Mouse (Mus musculus) telencephalon, adult 2 months (tissue): ENCODE measurements around the gene Apom.

ENCODE experiments used
- DNase-seq: peaks from one replicate; pipeline ENCODE4 v3.0.0-alpha.2; 2011; ENCODE audit warnings: low read depth, low spot score

Apom gene

GRCm38 (mm10) chr17:35158850-35159593 lies 27.2 kb upstream of the Apom start:
- no peak for DNase-seq

DNA sequence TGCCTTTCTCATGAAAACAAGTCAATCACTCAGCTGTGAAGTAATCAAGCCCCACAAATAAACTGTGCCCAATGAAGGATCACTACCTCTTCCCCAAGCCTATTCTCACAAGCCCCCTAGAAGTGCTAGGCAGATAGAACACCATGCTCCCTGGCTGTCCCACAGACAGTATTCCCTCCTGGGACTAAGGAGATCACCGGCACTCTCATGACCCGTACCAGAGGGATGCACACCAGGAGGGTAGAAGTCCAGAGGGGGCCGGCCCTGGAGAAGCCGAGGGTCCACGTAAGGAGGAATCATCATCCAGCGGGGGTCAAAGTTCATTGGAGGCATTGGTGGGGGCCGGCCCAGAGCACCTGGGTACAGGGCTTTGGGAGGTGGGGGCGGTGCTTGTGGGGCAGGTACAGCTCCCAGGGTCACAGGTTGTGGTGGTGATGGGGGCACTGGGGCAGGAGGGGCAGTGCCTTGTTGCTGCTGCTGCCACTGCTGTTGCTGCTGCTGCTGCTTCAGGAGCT lies 25.9 kb upstream of the Apom start:
- DNase-seq: no peak

DNA sequence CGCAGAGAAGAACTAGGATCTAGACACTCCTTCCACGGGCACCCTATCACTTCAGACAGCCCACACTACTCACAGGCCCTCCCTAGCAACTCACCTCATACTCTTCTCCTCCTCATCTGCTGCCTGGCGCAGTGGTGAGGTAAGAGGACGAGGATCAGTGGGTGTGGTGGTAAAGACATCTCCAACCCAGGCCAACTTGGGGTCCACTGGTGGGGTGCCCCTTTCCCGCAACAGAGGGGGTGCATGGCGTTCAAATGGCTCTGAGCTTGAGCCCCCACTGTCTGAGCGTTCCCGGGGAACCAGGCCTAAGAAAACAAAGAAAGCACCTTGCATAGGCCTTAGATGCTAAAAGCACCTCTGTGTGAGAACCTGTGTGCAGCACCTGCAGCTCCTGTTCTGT lies 25.4 kb upstream of the Apom start:
- no peak for DNase-seq

GRCm38 (mm10) chr17:35156461-35157200 lies 24.8 kb upstream of the Apom start:
- no peak for DNase-seq

DNA sequence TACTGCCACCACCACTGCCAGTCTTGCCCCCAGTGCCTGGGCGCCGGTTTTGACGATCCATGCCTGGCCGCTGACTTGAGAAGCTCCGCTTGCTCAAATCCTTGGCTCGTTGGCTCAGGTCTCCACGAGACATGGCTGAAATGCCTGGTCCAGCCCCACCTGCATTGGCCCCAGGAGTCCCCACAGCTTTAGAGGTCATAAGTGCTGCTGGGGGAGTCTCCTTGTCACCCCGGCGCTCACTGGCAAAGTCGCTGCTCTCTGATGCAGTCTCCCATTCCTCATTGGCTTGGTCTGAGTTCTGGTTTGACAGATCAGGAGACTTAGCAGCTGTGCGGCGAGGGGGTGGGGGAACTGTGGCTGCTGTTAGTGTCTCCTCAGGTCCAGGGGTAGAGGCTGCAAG lies 23.6 kb upstream of the Apom start:
- DNase-seq: no peak

DNA sequence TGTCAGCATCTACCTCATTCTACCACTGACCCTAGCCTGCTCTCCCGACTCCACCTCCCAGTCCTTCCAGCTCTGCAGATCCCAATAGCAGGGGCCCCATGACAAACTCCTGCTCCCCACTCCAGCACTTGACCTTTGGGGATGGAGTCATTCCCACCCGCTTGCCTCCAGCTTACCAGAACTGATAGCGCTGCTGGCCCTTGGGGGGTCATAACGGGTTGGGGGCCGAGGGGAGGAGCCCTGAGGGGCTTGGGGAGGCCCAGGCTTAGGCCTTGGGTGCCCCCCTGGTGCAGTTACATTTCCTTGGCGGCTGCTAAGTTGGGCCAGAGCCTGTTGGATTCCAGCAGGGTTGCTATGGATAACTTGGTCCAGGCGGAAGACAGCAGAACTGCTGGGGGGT lies 22.8 kb upstream of the Apom start:
- no peak for DNase-seq

GRCm38 (mm10) chr17:35153931-35154330 lies 22.1 kb upstream of the Apom start:
- DNase-seq: no peak

DNA sequence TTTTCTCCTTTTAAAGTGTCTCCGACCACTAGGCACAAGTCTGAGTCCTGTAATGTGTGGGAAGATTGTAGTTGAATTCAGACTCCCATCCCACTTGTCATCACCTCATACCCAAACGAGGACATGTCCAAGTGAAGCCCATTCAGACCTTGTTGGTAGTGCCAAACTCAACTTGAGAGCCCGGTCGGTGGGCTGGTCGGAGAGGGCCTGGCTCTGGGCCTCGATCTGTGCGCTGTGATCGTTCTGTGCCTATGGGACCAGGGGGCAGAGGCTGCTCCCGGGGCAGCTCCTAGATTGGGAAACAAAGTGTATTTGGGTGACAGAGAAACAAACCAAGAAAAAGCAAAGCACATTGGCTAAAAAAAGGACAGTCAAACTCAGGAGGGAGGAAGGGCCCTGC lies 21.2 kb upstream of the Apom start:
- DNase-seq: no peak

DNA sequence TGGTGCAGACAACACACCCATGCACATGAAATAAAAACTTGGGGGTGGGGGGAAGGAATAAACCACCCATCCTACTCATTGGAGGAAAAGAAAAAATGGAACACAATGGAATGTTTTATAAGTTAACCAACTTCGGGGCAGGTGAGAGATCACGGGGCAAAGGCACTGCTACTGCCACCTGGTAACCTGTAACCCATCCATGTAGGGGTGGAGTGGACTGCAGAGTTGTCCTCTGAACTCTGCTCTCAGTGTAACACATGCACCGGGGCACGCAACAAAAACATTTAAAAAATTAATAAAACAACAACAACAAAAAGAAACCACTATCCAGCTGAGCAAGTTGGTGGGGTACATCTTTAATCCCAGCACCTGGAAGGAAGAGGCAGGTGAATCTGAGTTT lies 20.3 kb upstream of the Apom start:
- no peak for DNase-seq

DNA sequence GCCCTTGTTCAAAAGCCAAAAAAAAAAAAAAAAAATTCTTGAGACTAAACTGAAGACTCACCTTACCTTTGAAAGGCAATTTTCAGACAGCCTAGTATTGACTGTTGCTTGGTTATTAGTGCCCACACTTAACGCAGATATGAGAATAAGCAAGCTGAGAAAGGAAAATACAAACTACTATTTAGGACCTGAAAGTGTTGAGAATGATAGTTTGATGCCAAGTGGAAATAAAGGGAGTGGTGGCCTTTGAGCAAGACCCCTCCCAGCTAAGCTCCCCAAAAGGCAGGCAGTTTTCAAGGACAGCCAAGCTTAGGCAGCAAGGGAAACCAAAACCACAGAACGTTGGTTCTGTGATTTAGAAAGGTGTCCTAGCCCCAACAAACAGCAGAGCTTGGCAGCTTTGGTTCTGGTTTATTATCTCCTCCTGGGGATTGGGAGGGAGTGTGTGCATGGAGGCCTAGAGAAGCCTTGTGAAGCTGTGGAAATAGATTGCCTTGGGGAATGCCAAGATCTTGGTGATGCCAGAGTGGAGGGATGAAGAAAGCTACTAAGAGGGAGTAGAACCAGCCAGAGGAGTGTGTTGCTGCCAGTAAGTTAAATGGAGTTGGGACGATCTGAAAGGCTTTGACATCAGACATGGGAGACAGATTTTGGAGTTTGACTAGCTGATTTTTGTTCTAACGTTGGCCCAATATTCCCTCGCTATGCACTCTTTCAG lies 16.2 kb upstream of the Apom start:
- no peak for DNase-seq

DNA sequence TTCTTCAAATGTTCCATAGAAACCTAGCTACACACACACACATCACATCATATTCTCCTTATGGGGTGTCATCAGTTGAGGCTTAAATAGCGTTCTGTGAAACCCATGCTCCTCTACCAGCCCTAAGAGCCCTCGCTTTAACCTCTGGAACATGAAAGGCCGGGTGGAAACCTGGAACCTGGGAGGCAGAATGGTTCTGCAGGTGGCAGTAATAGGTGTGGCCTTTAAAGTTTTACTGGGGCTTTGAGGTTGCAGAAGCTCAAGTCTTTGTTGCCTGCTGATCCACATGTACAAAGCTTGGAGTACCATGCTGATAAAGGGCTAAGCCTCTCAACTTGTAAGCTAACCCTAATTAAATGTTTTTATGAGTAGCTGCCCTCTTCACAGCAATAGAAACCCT lies 15.5 kb upstream of the Apom start:
- DNase-seq: no peak

DNA sequence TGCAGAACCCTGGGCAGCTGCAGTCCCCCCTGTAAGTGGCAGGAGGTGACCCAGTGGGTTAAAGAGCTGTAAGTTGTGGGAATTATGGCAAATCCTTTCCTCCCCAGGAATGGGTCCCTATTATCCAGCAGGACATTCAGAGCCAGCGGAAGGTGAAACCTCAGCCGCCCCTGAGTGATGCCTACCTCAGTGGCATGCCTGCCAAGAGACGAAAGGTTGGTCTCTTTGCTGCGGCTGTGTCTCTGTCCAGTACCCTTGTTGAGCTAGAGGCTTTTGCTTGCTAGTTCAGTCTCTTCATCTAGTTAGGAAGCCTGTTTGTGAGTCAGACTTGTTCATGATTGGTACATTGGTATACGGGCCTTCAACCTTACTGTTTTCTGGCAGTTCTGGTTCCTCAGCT lies 14.3 kb upstream of the Apom start:
- DNase-seq: no peak

- DNase-seq: no peak
Measured at GRCm38 (mm10) chr17:35141971-35142370, 10.1 kb upstream of the Apom start.

- DNase-seq: no peak
Measured at GRCm38 (mm10) chr17:35140490-35140996, 8.7 kb upstream of the Apom start.

DNA sequence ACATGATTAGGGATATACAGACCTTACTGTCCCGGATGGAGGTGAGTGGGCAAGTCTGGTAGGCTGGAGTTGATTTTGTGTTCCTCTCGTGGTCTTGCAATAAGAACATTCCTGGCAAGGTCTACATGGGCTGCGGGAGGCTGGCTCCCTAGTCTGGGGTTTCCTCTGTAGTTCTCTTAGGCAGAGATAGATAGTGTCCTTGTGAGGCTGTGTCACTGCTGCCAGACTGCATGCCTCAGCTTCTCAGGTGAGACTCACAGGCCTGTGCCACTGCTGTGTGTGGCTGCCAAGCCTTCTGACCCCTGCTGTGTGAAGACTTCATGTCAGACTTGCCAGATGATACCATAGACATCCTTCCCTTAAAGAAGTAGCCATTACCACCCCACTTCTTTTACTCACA lies 7.4 kb upstream of the Apom start:
- no peak for DNase-seq

GRCm38 (mm10) chr17:35135591-35136320 lies 3.9 kb upstream of the Apom start:
- no peak for DNase-seq

DNA sequence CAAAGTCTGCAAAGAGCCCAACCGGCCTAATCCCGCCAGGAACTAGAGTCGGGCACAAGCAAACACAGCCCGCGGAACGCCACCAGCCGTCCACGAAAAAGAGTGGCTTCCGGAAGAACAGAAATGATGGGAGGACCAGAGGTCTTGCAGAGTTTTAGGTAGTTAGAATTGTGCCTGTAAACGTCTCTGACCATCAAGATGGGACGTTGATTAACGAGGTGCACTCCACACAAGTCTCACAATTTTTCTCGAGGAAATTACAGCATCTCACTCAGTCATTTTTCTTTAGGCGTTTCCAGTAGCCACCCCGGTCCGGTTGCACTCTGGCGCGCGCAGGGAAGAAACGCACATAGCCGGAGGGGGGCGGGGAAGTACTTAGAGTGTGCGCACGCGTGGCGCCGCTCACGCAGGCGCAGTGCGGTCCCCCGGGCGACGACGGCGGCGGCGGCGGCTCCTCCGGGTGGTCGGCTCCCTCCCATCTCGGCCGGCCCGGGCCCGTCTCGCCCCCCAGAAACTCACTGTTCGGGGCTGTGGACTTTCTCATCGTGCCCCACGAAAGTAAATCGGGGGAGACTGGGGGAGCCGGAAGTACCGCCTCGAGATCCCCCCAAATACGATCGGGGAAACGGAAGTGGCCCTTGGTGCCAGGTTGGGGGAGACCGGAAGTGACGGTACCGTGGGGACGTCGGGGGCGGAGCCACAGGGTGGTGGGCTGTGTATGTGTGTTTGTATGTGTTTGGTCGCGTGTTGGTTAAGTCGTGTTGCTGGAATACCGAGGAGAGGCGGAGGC lies 3.1 kb upstream of the Apom start, which contains the start of gene Bag6:
Gene Bag6 (plus strand): TSS at position 378 of the 790 bp plus-strand sequence.
- peak; percentile 93 for DNase-seq

DNA sequence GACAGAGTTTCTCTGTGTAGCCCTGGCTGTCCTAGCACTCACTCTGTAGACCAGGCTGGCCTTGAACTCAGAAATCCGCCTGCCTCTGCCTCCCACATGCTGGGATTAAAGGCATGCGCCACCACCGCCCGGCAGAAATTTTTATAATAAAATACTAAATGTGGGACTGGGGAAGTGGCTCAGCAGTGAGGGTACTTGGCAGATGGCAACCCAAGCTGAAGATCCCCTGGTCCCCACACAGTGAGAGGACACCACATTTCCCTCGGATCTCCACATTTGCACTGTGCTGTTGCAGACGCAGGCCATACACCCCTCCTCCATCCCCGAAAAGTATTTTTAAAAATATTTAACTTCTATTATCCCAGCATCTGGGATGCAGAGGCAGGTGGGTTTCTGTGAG lies 1.7 kb upstream of the Apom start:
- no peak for DNase-seq

DNA sequence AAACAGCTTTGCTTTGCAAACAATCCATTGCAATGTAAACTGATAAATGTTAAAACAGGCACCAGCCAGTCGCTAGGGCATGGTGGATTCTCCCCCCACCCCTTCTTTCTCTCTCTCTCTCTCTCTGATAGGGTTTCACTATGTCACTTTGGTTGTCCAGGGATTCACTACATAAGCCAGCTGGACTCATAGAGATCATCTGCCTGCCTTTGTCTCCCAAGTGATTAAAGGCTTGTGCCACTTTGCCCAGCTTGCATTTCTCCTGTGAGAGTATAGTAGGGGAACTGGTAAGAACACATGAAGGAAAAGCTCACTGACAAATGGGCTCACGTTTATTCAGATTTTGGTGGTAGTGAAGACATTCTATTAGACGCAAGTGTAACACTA lies 317 bp upstream of the Apom start:
- no peak for DNase-seq

GRCm38 (mm10) chr17:35131038-35131437 lies 812 bp downstream of the Apom start:
- DNase-seq: no peak

DNA sequence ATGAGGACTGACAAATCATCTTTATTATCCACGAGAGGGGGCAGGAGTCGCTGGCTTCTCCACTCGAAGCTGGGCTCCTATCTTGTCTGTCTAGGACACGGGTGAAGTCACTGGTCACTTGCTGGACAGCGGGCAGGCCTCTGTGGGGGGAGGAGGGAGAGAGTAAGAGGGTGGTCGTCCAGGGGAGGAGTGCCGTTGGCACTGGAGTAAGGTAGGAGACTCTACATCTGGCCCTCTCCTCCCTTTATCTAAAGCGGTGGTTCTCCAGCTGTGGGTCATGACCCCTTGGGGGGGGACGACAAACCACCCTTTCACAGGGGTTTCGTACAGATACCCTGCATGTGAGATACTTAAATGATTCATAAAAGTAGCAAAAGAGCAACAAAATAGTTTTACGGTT lies 2.9 kb downstream of the Apom start:
- DNase-seq: no peak
